Mouse (Mus musculus) small intestine, adult 2 months (tissue): Measurements from ENCODE around the gene Atg4c. TPM values are rescaled to one million over a fixed set of nuclear protein-coding genes. Genes with fewer than 3 reads are reported as not detected.

Source experiments
- H3K27ac ChIP-seq: fragments of 200-500 bp; 2 replicates; pipeline ENCODE4 v1.5.1; 2012; ENCODE audit warnings: low read depth, low read length, control low read depth, inconsistent platforms; ENCODE audit not compliant: insufficient read depth
- H3K27me3 ChIP-seq: fragments of 200-500 bp; 2 replicates; pipeline ENCODE4 v1.6.1; 2012; ENCODE audit warnings: mild to moderate bottlenecking, moderate library complexity, low read length, inconsistent platforms; ENCODE audit not compliant: control insufficient read depth, insufficient read depth
- H3K36me3 ChIP-seq: fragments of 200-500 bp; 2 replicates; pipeline ENCODE4 v1.6.1; 2012; ENCODE audit warnings: mild to moderate bottlenecking, low read length, control low read depth, inconsistent platforms; ENCODE audit not compliant: control insufficient read depth, insufficient read depth
- H3K4me1 ChIP-seq: fragments of 200-500 bp; 2 replicates; pipeline ENCODE4 v1.6.1; 2012; ENCODE audit warnings: low read length, inconsistent platforms, mixed read lengths; ENCODE audit not compliant: control insufficient read depth, insufficient read depth, insufficient read length
- H3K4me3 ChIP-seq: fragments of 200-500 bp; 2 replicates; pipeline ENCODE4 v1.5.1; 2012; ENCODE audit warnings: low read depth, mild to moderate bottlenecking, control low read depth, inconsistent platforms, low read length, moderate library complexity
- CTCF ChIP-seq: fragments of 200-500 bp; IDR thresholded peaks from 2 replicates; pipeline ENCODE4 v1.5.1; 2012; ENCODE audit warnings: low read depth, mild to moderate bottlenecking, control low read depth, inconsistent platforms, low read length, moderate library complexity, mixed read lengths; ENCODE audit not compliant: insufficient replicate concordance, insufficient read length; ENCODE audit errors: extremely low read depth
- POLR2A ChIP-seq: fragments of 200-500 bp; IDR thresholded peaks from 2 replicates; pipeline ENCODE4 v1.6.1; 2012; ENCODE audit warnings: low read depth, mild to moderate bottlenecking, control low read depth, inconsistent platforms, low read length, moderate library complexity
- WGBS: fragments of 180-500 bp; shearing (Covaris S2); methylation state at CpG from one replicate; pipeline ENCODE4 v1.1.7; 2018; 5-methylcytosine and 5-hydroxymethylcytosine counted together
- polyA plus RNA-seq: library from polyadenylated mRNA; depleted of rRNA; stranded (reverse); fragments of >200 nt; gene quantifications from 2 replicates; pipeline ENCODE4 v1.2.3, GENCODE M21; 2012

Atg4c gene
- polyA plus RNA-seq, 1 experiment: 3.3 TPM

- Histone ChIP-seq H3K27me3 (no peaks in the 10 kb centered on the region), H3K4me3 (no peak overlapping the region), H3K27ac (no peak overlapping the region), H3K4me1 (no peaks in the 10 kb centered on the region), H3K36me3 (peaks cover 6% of the 10 kb centered on the region)
- no peak for TF ChIP-seq CTCF
- no peak for TF ChIP-seq POLR2A
- WGBS: 93% methylated on average over 8 of the region's 8 CpGs
Observed at GRCm38 (mm10) chr4:99235203-99235856, 41.6 kb downstream of the Atg4c start.

GRCm38 (mm10) chr4:99238305-99238704 lies 44.6 kb downstream of the Atg4c start:
- no peak overlapping the region for H3K27ac ChIP-seq
- H3K4me3 ChIP-seq: no peak overlapping the region
- 94% methylated on average over 2 of the region's 2 CpGs for WGBS
- TF ChIP-seq POLR2A (no peak), CTCF (peak; percentile 31; the same call in 1 of the 2 replicates)
- H3K27me3 ChIP-seq: no peaks in the 10 kb centered on the region
- H3K4me1 ChIP-seq: no peaks in the 10 kb centered on the region
- peaks cover 9% of the 10 kb centered on the region for H3K36me3 ChIP-seq

GRCm38 (mm10) chr4:99241674-99242073 lies 47.9 kb downstream of the Atg4c start:
- no peak overlapping the region for H3K27ac ChIP-seq
- TF ChIP-seq CTCF: peak; percentile 36; the same call in 1 of the 2 replicates
- no peak for TF ChIP-seq POLR2A
- H3K27me3 ChIP-seq: no peaks in the 10 kb centered on the region
- WGBS: 65% methylated on average over 5 of the region's 5 CpGs
- H3K4me3 ChIP-seq: no peak overlapping the region
- peaks cover 8% of the 10 kb centered on the region for H3K36me3 ChIP-seq
- H3K4me1 ChIP-seq: no peaks in the 10 kb centered on the region

GRCm38 (mm10) chr4:99249358-99249757 lies 55.6 kb downstream of the Atg4c start:
- H3K27me3 ChIP-seq: no peaks in the 10 kb centered on the region
- 27% methylated on average over 3 of the region's 3 CpGs for WGBS
- TF ChIP-seq CTCF (no peak), POLR2A (no peak)
- H3K4me1 ChIP-seq: peaks cover 14% of the 10 kb centered on the region; the same call in 1 of the 2 replicates
- H3K36me3 ChIP-seq: no peaks in the 10 kb centered on the region
- H3K27ac ChIP-seq: peak overlapping the region; percentile 84
- H3K4me3 ChIP-seq: no peak overlapping the region

- TF ChIP-seq POLR2A (no peak), CTCF (no peak)
- WGBS: 41% methylated on average over 8 of the region's 8 CpGs
- no peak overlapping the region for H3K4me3 ChIP-seq
- no peaks in the 10 kb centered on the region for H3K27me3 ChIP-seq
- H3K4me1 ChIP-seq: peaks cover 14% of the 10 kb centered on the region; the same call in 1 of the 2 replicates
- H3K36me3 ChIP-seq: no peaks in the 10 kb centered on the region
- H3K27ac ChIP-seq: peak overlapping the region; percentile 84
Observed at GRCm38 (mm10) chr4:99249826-99250225, 56.1 kb downstream of the Atg4c start.

GRCm38 (mm10) chr4:99252957-99253356 lies 59.2 kb downstream of the Atg4c start:
- no peak overlapping the region for H3K27ac ChIP-seq
- TF ChIP-seq CTCF (no peak), POLR2A (no peak)
- H3K36me3 ChIP-seq: no peaks in the 10 kb centered on the region
- peaks cover 14% of the 10 kb centered on the region; the same call in 1 of the 2 replicates for H3K4me1 ChIP-seq
- H3K4me3 ChIP-seq: no peak overlapping the region
- 57% methylated on average over 11 of the region's 11 CpGs for WGBS
- no peaks in the 10 kb centered on the region for H3K27me3 ChIP-seq

- Histone ChIP-seq H3K36me3 (peaks cover 7% of the 10 kb centered on the region), H3K27me3 (no peaks in the 10 kb centered on the region), H3K4me3 (no peak overlapping the region), H3K4me1 (no peaks in the 10 kb centered on the region), H3K27ac (no peak overlapping the region)
- 90% methylated on average over 2 of the region's 2 CpGs for WGBS
- TF ChIP-seq CTCF: no peak
- TF ChIP-seq POLR2A: no peak
Observed at GRCm38 (mm10) chr4:99263191-99263590, 69.5 kb downstream of the Atg4c start.
